Mouse (Mus musculus) testis, postnatal 10 days (tissue): ENCODE results near the gene Ftl1.

Experiments used
- DNase-seq: peaks from one replicate; pipeline ENCODE4 v3.0.0; 2021; ENCODE audit warnings: low spot score

The Ftl1 gene

DNA sequence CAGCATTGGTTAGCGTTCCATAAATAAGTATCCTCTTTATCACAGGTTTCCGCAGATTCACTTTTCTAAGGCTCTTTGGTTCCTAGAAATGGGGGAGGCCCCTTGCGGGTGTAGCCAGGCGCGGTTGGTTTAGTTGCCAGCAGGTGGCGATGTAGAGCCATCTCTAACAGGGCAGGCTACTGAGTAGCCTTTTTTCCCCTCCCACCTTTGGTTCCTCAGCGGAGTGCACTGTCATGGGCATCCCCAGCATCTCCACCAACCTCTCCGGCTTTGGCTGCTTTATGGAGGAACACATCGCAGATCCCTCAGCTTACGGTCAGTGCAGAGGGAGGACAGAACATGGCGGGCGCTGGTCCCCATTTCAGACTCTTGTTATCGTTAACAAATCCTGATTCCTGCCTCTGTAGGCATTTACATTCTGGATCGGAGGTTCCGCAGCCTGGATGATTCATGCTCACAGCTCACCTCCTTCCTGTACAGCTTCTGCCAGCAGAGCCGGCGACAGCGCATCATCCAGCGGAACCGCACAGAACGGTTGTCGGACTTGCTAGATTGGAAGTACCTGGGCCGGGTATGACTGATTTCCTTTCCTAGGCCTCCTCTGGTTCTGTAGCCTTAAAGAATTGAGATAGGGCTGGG, 8.2 kb downstream of the Ftl1 start:
- peak; percentile 93 for DNase-seq

DNA sequence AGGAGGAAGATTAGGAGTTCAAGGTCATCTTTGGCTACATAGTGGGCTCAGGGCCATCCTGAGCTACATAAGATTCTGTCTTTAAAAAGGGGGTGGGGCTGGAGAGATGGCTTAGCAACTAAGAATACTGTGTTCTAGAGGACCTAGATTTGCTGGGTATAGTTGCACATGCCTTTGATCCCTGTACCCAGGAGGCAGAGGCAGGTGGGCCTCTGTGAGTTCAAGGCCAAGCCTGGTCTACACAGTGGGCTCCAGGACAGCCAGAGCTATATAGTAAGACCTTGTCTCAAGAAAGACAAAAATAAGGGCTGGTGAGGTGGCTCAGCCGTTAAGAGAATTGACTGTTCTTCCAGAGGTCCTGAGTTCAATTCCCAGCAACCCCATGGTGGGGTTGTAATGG, 9.7 kb downstream of the Ftl1 start:
- no peak for DNase-seq

DNA sequence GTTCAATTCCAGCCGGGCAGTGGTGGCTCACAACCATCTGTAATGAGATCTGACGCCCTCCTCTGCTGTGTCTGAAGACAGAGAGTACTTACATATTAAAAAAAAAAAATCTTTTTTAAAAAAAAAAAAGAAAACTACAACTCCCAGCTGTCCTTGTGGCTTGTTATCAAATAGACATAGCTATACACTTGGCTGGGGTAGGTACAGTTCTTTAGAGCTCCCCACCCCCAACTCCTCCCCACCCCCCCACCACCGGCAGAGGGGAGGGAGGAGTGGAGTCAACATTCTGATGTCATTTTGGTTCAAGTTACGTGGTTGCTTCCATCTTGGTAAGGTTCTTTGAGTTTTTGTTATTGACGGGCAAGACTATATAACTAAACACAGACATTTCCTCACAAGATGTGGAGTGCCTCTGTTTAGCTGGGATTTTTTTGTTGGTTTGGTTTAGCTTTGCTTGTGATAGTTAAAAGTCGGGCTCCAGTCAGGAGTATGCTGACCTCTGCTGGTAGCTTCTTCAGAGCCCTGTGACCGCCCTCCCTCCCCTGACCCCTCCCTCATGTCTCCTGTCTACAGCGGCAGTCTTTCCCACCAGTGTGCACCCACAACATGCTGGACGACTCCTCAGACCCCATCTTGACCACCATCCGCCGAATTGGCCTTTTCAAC, 12.2 kb downstream of the Ftl1 start:
- no peak for DNase-seq

DNA sequence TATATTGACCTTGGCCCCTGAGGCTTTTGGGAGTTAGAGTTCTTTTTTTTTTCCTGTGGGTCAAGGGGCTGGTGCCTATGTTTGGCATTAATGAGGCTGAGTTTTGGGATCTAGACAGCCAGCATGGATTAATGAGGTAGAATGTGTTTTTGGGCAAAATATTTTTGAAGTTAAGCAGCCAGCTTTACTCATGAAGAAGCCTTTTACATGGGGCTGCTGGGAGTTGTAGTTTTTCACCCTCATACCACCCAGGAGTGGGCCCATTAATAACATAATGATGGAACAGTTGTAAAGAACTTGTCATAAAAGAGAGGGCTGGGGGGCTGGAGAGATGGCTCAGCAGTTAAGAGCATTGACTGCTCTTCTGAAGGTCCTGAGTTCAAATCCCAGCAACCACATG, 13.1 kb downstream of the Ftl1 start:
- DNase-seq: no peak

DNA sequence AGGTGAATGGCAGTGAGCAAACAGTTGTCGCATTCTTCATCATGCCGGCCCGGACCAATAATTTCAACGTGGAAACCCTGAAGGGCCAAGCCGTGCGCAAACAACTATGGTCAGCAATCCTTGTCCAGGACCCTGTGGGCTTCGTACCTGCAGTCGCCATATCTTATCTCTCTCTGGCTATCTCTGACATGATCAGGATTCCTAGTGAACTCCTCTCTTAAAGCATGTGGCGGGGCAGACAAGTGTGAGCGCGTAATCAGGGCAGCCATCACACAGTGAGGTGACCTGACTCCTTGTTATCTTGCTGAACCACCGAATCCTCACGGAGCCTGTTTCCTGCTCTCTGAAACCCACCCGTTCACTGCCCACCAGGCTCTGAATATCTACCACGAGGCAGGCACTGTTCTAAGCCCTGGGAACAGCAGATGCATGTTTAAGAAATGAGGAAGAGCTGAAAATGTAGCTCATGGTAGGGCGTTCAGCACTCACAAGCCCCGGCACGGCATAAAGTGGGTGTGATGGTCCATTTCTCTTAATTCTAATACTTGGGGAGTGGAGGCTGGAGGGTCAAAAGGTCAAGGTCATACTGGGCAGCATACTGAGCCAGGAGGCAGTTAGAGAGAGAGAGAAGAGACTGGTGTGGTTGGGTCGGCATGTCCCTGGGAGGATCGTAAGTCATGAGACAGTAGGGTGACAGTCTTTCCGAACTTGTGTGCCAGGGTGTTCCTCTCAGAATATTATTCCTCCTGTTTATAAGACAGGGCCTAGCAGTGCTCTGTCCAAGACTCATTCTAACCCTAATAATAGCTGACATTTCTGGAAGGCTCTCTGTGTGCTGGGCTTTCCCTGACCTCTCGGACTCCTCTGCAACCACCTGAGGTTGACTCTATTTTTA, 15.9 kb downstream of the Ftl1 start:
- no peak for DNase-seq

DNA sequence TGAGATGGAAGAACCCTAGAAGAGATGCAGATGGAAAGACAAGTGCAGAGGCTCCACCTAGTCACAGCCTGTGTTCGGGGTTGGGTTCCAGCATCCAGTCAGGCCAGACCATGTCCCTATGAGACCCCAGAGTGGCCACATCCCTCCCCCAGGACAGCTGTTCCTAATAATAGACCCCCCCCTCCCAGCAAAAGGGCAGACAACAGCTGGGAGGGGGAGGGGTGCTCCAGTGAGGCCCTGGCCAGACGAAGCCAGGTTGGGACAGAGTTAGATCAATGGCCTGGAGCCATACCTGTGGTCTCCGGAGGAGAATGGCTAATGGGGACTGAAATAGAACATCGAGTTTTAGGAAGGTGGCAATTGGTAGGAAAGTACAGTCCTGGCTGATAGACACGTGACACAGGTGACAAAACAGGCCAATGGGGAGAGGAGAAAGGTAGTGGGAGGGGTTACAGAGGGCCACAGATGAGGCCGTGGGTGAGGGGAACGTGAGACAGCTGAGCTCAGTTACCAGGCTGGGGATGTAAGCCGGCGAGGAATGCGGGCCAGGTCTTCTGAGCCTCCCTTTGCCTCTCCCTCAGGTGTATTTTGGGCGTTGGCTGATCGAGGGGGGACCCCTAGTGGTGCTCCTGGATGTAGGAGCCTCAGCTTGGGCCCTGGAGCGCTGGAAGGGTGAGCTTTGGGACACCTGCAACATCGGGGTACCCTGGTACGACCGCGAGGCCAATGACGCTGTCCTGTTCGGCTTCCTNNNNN, 22.0 kb downstream of the Ftl1 start, which contains the start of gene Ruvbl2:
TSS of gene Ruvbl2 (minus strand) at position 576 of the 756 bp plus-strand sequence.
- no peak for DNase-seq

DNA sequence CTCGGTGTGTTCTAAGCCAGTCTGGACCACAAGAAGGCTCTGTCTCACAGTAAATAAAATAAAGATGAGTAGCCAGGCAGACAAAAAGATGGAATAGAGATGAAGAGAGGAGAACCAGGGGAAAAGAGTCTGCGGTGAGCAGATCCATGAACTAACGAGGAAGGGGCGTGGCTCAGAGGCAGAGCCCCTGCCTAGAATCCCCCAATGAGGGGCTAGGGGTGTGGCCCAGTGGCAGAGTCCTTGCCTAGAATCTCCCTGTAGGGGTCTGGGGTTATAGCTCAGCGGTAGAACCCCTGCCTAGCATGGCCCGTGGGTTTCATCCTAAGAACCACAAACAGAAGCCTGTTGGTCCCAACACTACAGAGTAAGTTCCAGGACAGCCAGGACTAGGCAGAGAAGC, 22.6 kb downstream of the Ftl1 start:
- DNase-seq: no peak

DNA sequence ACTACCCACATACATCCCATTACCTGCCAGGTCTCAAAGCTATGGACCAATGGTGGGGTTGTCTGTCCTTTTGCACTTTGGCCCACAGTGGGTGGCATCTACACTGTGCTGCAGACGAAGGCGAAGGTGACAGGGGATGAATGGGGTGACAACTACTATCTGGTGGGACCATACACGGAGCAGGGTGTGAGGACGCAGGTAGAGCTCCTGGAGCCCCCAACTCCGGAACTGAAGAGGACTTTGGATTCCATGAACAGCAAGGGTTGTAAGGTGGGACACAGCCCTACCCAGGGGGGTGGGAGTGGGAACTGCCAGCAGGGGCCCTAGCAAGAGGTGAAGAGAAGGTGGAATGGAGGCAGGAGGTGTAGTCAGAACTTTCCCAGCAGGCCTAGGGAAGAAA, 23.2 kb downstream of the Ftl1 start:
- no peak for DNase-seq

DNA sequence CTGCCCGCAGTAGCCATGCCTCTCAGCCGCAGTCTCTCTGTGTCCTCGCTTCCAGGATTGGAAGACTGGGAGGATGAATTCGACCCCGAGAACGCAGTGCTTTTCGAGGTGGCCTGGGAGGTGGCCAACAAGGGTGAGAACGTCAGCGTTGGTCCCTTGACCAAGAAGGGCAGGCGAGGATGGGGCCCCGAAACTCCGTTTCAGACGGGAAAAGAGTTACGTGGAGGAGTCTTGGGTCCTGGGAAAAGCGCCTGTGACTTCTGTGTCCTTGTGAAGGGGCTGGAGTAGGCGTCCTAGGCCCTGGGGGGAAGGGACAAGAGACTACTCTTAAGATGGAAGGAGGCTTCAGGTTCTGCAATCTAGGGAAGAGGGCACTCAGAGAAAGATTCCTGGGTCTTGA, 24.6 kb downstream of the Ftl1 start:
- DNase-seq: no peak

DNA sequence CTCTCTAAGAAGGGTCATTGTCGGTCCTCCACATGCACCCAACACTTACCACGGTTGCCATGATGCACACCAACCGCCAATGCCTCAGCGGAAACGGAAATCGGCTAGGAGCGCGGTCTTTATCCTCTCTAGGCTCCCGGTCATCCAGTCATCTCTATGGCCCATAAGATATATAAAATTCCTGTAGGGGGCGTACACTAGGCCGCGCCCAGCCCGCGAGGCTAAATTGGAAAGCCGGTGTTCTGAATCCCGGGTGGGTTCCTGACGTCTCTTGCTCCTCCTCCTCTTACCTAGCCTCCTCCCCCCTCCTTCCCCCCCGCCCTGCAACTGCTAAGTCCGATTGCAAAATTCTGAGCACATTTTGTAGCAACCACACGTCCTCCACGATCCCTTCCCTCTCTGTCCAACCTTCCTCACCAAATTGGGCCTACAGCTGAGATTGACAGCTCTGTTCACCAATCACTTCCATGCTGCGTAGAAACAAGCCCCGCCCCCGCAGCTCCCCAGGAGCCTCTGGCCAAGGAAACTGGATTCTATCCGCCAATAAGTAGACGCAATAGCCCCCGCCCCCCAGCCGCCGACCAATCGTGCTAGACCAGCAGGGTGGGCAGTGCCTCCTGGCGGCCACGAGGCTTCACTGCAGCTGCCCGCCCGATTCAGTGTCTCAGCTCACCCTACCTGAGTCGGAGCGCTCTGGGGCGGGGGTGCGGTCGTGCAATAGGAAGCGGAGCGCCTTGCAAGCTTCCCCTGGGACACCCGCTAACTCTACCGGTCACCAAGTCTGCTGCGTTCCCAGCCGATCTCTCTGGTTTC, 25.3 kb downstream of the Ftl1 start, which contains the start of gene Gys1:
TSS of gene Gys1 (plus strand) at position 642 of the 813 bp plus-strand sequence.
- peak; percentile 100 for DNase-seq

DNA sequence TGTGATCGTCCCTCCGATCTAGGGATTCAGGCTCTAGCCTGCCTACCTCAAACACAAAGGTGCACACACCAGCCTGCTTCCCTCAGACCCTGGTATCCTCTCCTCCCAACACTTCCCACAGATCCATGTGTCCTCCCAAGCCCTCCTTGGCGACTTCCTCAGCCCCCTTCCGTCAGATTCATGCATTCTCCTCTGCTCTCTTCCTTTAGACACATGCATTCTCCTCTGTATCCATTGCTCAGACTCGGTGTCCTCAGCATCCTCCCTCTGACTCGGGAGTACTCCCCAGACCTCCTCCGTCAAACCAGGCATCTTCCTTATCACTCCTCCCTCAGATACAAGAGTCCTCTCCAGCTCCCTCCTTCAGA, 25.9 kb downstream of the Ftl1 start:
- no peak for DNase-seq

DNA sequence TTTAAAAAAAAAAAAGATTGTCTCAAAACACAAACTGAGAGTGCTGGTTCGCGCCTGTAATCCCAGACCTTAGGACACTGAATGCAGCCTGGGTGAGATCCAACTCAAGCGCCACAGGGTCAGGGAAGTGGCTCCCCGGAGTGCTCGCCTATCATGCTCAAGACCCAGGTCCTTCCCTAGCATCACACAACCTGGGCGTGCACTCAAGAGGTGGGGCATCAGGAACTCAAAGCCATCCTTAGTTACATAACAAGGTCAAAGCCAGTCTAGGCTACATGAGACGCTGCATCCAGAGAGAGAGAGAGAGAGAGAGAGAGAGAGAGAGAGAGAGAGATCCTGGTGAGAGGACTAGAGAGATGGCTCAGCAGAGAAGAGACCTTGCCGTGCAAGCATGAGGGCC, 33.1 kb downstream of the Ftl1 start:
- no peak for DNase-seq

DNA sequence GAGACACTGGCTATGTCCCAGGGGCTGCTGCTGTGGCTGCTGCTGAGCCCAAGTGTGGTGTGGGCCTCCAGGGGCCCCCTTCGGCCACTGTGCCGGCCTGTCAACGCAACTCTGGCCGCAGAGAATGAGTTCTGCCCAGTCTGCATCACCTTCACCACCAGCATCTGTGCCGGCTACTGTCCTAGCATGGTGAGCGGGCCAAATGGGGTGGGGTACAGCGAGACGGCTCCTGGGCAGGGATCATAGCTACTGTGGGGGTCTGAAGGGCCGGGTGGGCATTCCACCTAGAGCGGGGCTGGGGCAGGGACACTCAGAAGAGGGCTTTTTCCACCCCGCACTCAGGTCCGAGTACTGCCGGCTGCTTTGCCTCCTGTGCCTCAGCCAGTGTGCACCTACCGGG, 38.5 kb downstream of the Ftl1 start:
- DNase-seq: no peak

DNA sequence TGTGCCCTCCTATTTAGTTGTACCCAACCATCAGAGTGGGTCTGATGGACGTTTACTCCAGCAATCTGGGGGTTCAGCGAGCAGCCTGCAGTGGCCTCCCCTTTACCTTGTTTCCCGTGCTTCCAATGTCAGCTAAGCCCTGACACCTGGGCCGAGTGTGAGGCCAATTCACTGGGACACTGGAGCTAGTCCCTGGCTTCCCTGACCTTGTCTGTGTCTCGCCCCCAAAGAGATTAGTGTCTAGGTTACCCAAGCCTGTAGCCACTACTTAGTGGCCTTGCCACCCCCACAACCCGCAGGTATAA, 39.1 kb downstream of the Ftl1 start, which contains the start of gene Lhb:
TSS of gene Lhb (plus strand) at position 206 of the 305 bp plus-strand sequence.
- no peak for DNase-seq

DNA sequence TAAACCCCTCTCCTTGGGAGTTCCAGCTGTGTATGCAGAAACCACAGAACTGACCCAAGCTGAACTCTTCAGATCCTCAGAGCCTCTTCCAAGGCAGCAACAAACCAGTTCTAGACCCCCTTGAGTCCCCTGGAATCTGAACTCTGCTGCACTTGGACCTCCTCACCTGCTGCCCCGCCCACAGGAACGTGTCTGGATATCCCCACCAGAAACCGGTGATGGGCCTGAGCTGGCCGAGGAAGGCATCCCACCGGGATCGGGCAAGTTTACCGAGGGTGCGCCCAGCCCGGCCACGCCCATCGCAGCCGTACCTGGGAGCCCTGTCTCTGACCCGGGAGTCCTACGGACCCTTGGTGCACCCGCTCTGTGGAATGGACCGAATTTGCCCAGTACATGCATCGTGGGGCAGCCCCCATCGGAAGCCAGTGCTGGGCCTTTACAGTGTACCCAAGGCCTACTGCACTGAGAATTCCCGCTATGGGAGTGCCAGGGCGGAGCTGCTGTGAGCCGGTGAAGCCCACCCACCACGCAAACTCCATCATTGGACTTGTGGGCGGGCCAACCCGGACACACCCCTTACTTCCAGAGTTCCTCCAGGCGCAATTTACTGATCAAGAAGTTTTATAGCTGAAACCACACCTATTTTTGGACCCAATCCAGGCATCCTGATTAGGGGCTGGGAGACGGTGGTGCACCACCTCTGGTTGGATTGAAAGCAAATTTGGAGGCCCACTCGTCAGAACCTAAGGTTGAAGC, 39.6 kb downstream of the Ftl1 start:
- DNase-seq: no peak

DNA sequence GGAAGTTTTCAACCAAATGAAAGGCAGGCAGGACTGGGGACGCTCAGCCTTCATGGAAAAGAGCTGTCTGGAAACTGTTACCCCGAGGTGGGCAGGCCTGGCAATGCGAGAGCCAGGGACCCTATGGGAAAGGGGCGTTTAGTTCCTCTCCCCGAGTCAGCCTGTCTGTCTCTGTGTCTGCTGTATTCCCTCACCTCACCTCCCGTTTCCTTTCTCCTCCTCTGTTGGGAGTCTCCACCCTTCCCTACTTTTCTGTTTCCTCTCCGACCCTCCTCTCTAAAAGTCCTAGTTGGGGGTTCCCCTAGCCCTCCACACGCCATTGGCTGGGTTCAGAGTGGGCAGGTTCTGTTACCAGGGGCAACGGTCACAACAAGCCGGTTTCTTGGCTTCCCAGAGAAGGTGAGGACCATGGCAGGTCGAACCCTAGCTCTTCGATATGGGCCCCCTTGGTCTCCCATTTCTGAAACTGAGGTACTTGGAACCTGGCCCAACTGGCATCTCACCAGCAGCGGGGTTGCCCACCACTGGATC, 41.7 kb downstream of the Ftl1 start:
- no peak for DNase-seq

DNA sequence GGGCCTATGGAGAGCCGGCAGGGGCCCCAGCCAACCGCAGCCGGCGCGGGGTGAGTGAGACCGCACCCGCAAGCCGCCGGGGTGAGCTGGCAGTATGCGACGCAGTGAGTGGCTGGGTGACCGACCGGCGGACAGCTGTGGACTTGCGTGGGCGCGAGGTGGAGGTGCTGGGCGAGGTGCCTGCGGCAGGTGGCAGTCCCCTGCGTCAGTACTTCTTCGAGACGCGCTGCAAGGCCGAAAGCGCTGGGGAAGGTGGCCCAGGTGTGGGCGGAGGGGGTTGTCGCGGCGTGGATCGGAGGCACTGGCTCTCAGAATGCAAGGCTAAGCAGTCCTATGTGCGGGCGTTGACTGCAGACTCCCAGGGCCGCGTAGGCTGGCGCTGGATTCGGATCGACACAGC, 44.0 kb downstream of the Ftl1 start:
- DNase-seq: no peak

DNA sequence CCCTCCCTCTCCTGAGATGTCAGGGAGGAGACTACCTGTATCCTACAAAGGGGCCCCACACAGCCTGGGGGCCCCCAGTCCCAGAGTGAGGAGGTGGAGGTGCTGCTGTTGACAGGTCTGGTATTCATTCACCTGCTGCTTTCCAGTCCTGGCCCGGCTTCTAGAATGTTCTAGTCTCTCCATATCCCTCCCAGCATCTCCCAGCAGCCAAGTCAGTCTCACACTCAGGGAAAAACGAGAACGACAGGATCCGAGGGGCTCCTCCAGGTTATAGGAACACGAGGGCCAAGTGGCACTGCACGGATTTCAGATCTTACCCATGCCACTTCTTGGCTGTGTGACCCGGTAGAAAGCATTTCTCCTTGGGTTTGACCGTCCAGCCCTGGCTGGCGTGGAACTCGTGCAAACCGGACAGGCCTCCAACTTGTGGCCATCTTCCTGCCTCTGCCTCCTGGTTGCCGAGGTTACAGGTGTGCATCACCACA, 44.9 kb downstream of the Ftl1 start:
- DNase-seq: no peak

DNA sequence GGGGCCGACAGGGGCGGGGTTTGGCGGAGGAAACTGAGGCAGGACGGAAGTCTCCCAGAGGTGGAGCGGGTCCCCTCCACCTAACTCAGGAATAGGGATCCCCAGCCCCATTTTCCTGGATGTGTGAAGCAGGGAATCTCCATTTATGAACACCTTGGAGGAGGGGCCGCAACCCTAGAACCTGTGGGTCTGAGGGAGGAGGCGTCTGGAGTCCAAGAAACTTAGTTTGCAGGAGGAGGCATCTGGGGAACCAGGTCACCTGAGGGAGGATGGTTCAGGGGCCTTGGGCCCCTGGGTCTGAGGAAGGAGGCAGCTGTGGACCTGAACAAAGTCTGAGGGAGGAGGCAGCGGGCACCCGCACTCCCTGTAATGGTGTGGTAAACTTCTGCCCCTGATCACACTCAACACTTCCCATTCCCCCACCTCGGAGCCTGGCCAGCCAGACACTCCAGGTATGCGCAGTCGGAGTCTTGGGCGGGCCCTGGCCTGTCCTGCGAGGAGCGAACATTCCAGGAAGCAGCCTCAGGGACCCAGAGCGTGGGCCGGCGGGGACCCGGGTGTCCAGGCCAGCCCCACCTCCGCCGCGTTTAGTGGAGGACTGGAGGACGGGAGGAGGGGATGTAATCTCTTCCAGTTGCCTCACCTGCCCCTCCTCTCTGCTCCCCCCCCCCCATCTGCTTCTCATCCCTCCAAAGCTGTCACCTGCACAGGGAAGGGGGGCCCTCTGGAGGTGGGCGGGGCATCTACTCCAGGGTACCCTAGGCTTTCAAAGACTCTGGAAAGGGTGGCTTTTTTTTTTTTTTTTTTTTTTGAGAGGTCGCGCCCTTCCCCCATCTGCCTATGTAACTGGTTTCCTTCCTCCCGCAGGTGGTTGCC, 45.6 kb downstream of the Ftl1 start:
- peak; percentile 64 for DNase-seq
